Comparison of ENCODE assay signal across 10 mouse cellular contexts in genomic region chr12:107335106-107335505, GRCm38 (mm10).
DNase-seq lines count a peak whose midpoint lies in the region; ATAC-seq lines count a peak whose summit lies in the region.
"Had no signal": no experiment of that assay in that cellular context is flagged by ENCODE, and none has a peak within 500 bp of the region (broad histone marks: within the 10 kb centered on the region; RNA-seq: fewer than 3 reads in every experiment).

No protein-coding gene starts in this region.

- no peak for ATAC-seq in granulocyte monocyte progenitor cell, adult 5-6 weeks (replicated peaks; ENCODE audit: poor library complexity, severe bottlenecking)

- DNase-seq in cerebellum, postnatal 10 days = peak; percentile 66 to 70
- no peak for DNase-seq in cerebellum, adult 8-10 months
- DNase-seq in kidney, postnatal 4 days = peak; percentile 32 to 39
- DNase-seq in kidney, adult 8-10 months = no peak
- DNase-seq in urinary bladder, postnatal 14 days (ENCODE audit: low spot score) = peak; percentile 8
- DNase-seq in urinary bladder, postnatal 4 days (ENCODE audit: low spot score in 2 of 2) = no peak
- DNase-seq in spleen, adult 18-20 months = no peak
- DNase-seq: cerebellum, adult 11 months; heart, adult 2 months had no signal

Comparison
In these comparisons a context has a peak if more than half of its experiments do, and no peak if none do; other contexts are left out.
1. DNase-seq: peak in cerebellum, postnatal 10 days (2 of 2), kidney, postnatal 4 days (2 of 2) and urinary bladder, postnatal 14 days (single experiment); none in cerebellum, adult 8-10 months (single experiment), kidney, adult 8-10 months (0 of 2), urinary bladder, postnatal 4 days (0 of 2) and spleen, adult 18-20 months (0 of 2).